Mouse (Mus musculus): ENCODE data around the gene Ell. TPM values are rescaled to one million over a fixed set of nuclear protein-coding genes. Genes with fewer than 3 reads are reported as not detected.

Ell gene
- 18.4 and 23.9 TPM in 2 replicates for polyA plus RNA-seq (2012; rRNA removed)

GRCm38 (mm10) chr8:70539077-70539813, at the start of gene Ell:
Gene Ell, plus strand, starts transcription at chr8:70539457.
- peak; percentile 96 for DNase-seq (ENCODE audit: low read depth)

- no peak for DNase-seq (ENCODE audit: low read depth)
These were observed 49.7 kb upstream of the Ell start for GRCm38 (mm10) chr8:70489576-70489975.

GRCm38 (mm10) chr8:70490061-70490879, 49.0 kb upstream of the Ell start:
- DNase-seq (ENCODE audit: low read depth) = no peak

GRCm38 (mm10) chr8:70490880-70491495, 48.3 kb upstream of the Ell start:
- no peak for DNase-seq (ENCODE audit: low read depth)

- no peak for DNase-seq (ENCODE audit: low read depth)
These were observed 46.3 kb upstream of the Ell start, which contains the start of gene Crlf1 for GRCm38 (mm10) chr8:70492664-70493640. Gene Crlf1, plus strand, starts transcription at chr8:70493158.

GRCm38 (mm10) chr8:70493692-70494415, 45.4 kb upstream of the Ell start:
- DNase-seq (ENCODE audit: low read depth) = no peak

GRCm38 (mm10) chr8:70494416-70494945, 44.8 kb upstream of the Ell start:
- DNase-seq (ENCODE audit: low read depth) = no peak

GRCm38 (mm10) chr8:70495001-70495770, 44.1 kb upstream of the Ell start:
- DNase-seq (ENCODE audit: low read depth) = no peak

GRCm38 (mm10) chr8:70495771-70496062, 43.5 kb upstream of the Ell start:
- DNase-seq (ENCODE audit: low read depth) = no peak

- DNase-seq (ENCODE audit: low read depth) = no peak
These were observed 38.6 kb upstream of the Ell start for GRCm38 (mm10) chr8:70500386-70501301.

- DNase-seq (ENCODE audit: low read depth) = no peak
These were observed 37.3 kb upstream of the Ell start for GRCm38 (mm10) chr8:70501820-70502529.

GRCm38 (mm10) chr8:70502540-70502939, 36.7 kb upstream of the Ell start:
- no peak for DNase-seq (ENCODE audit: low read depth)

- no peak for DNase-seq (ENCODE audit: low read depth)
These were observed 36.1 kb upstream of the Ell start for GRCm38 (mm10) chr8:70503062-70503750.

- DNase-seq (ENCODE audit: low read depth) = no peak
These were observed 35.0 kb upstream of the Ell start for GRCm38 (mm10) chr8:70504291-70504716.

- DNase-seq (ENCODE audit: low read depth) = no peak
These were observed 34.4 kb upstream of the Ell start for GRCm38 (mm10) chr8:70504851-70505250.

GRCm38 (mm10) chr8:70505698-70506327, 33.4 kb upstream of the Ell start:
- no peak for DNase-seq (ENCODE audit: low read depth)
